Mouse (Mus musculus): ENCODE data around the gene Gpd2. TPM values are rescaled to one million over a fixed set of nuclear protein-coding genes. Genes with fewer than 3 reads are reported as not detected.
A peak's percentile ranks its signal among the peaks of the same experiment; 100 is the strongest.

Gpd2 gene
- polyA plus RNA-seq (2012; rRNA removed), result 7.8 and 9.1 TPM in 2 replicates

GRCm38 (mm10) chr2:57237475-57237919 is at the start of gene Gpd2:
TSS of gene Gpd2 (plus strand) at chr2:57237635.
- no peak for DNase-seq (ENCODE audit: low spot score)

GRCm38 (mm10) chr2:57188237-57188636 is 49.2 kb upstream of the Gpd2 start:
- DNase-seq (ENCODE audit: low spot score), result no peak

- no peak for DNase-seq (ENCODE audit: low spot score)
These were observed 46.6 kb upstream of the Gpd2 start for GRCm38 (mm10) chr2:57190884-57191283.

GRCm38 (mm10) chr2:57199046-57199445 is 38.4 kb upstream of the Gpd2 start:
- no peak for DNase-seq (ENCODE audit: low spot score)

GRCm38 (mm10) chr2:57208472-57209083 is 28.9 kb upstream of the Gpd2 start:
- DNase-seq (ENCODE audit: low spot score), result no peak

- no peak for DNase-seq (ENCODE audit: low spot score)
These were observed 26.1 kb upstream of the Gpd2 start for GRCm38 (mm10) chr2:57211049-57212001.

GRCm38 (mm10) chr2:57213364-57213763 is 24.1 kb upstream of the Gpd2 start:
- no peak for DNase-seq (ENCODE audit: low spot score)

GRCm38 (mm10) chr2:57223288-57224026 is 14.0 kb upstream of the Gpd2 start:
- no peak for DNase-seq (ENCODE audit: low spot score)

GRCm38 (mm10) chr2:57225236-57225635 is 12.2 kb upstream of the Gpd2 start:
- no peak for DNase-seq (ENCODE audit: low spot score)

GRCm38 (mm10) chr2:57227425-57227824 is 10.0 kb upstream of the Gpd2 start:
- no peak for DNase-seq (ENCODE audit: low spot score)

GRCm38 (mm10) chr2:57229647-57230240 is 7.7 kb upstream of the Gpd2 start:
- DNase-seq (ENCODE audit: low spot score), result no peak

- no peak for DNase-seq (ENCODE audit: low spot score)
These were observed 6.0 kb upstream of the Gpd2 start for GRCm38 (mm10) chr2:57231432-57231831.

GRCm38 (mm10) chr2:57232328-57232727 is 5.1 kb upstream of the Gpd2 start:
- no peak for DNase-seq (ENCODE audit: low spot score)

GRCm38 (mm10) chr2:57236246-57236645 is 1.2 kb upstream of the Gpd2 start:
- DNase-seq (ENCODE audit: low spot score), result no peak

- no peak for DNase-seq (ENCODE audit: low spot score)
These were observed 409 bp upstream of the Gpd2 start for GRCm38 (mm10) chr2:57237026-57237425.

- DNase-seq (ENCODE audit: low spot score), result peak; percentile 87
These were observed 632 bp downstream of the Gpd2 start for GRCm38 (mm10) chr2:57237920-57238613.

- DNase-seq (ENCODE audit: low spot score), result no peak
These were observed 1.3 kb downstream of the Gpd2 start for GRCm38 (mm10) chr2:57238614-57239165.

- DNase-seq (ENCODE audit: low spot score), result no peak
These were observed 1.9 kb downstream of the Gpd2 start for GRCm38 (mm10) chr2:57239356-57239755.

GRCm38 (mm10) chr2:57243987-57244386 is 6.6 kb downstream of the Gpd2 start:
- no peak for DNase-seq (ENCODE audit: low spot score)

- no peak for DNase-seq (ENCODE audit: low spot score)
These were observed 8.4 kb downstream of the Gpd2 start for GRCm38 (mm10) chr2:57245721-57246328.

Data from urinary bladder, adult 2 months (tissue).